In genomic region chr15:85055186-85055585, GRCm38 (mm10) we compare ENCODE assay signal across 25 mouse cellular contexts. TPM values are rescaled to one million over a fixed set of nuclear protein-coding genes. Genes with fewer than 3 reads are reported as not detected.
DNase-seq lines count a peak whose midpoint lies in the region; TF ChIP-seq lines count a peak whose summit lies in the region.
"Had no signal": no experiment of that assay in that cellular context is flagged by ENCODE, and none has a peak within 500 bp of the region (broad histone marks: within the 10 kb centered on the region; RNA-seq: fewer than 3 reads in every experiment).

No protein-coding gene starts in this region.

- no peaks in the 10 kb centered on the region for H3K4me1 ChIP-seq in testis, adult 2 months (ENCODE audit: control insufficient read depth, insufficient read depth, low read length)
- H3K4me1 ChIP-seq: embryonic facial prominence, embryonic 10.5 days; embryonic facial prominence, embryonic 12.5 days; forebrain, embryonic 13.5 days; forebrain, embryonic 15.5 days had no signal

- no peak for TF ChIP-seq CTCF in testis, adult 2 months (IDR thresholded peaks at IDR 0.05; ENCODE audit: control insufficient read depth, insufficient read depth, insufficient replicate concordance, low read depth, low read length)

- peak; percentile 47 for DNase-seq in adrenal gland, adult 2 months
- no peak for DNase-seq in adrenal gland, adult 18-20 months (ENCODE audit: low spot score in 2 of 2)
- DNase-seq in adrenal gland, postnatal 14 days: peak; percentile 37
- no peak for DNase-seq in adrenal gland, adult 8-10 months
- peak; percentile 74 for DNase-seq in heart, adult 11 months
- no peak for DNase-seq in heart, postnatal 4 days
- no peak for DNase-seq in testis, postnatal 14 days (ENCODE audit: low spot score)
- DNase-seq: B cell, adult 2 months; cerebellum, adult 11-12 months; cerebellum, adult 2 months; cerebellum, adult 9-10 months; cerebellum, postnatal 10 days; cerebellum, postnatal 25 days; forebrain, postnatal 0 days had no signal

- H3K36me3 ChIP-seq in testis, adult 2 months (ENCODE audit: control insufficient read depth, insufficient read depth, low read length): no peaks in the 10 kb centered on the region; the same call in none of the 2 replicates

- no peak for TF ChIP-seq POLR2A in testis, adult 2 months (IDR thresholded peaks at IDR 0.05; ENCODE audit: control insufficient read depth, low read depth, low read length)

- no peaks in the 10 kb centered on the region for H3K27me3 ChIP-seq in testis, adult 2 months (ENCODE audit: control insufficient read depth, insufficient read depth, low read length)
- H3K27me3 ChIP-seq: CH12.LX; embryonic facial prominence, embryonic 12.5 days; forebrain, embryonic 13.5 days; forebrain, embryonic 15.5 days; Patski had no signal

- H3K27ac ChIP-seq in testis, adult 2 months (ENCODE audit: control insufficient read depth, insufficient read depth, low read depth, low read length): no peak overlapping the region
- H3K27ac ChIP-seq: embryonic facial prominence, embryonic 10.5 days; embryonic facial prominence, embryonic 12.5 days; forebrain, embryonic 13.5 days; forebrain, embryonic 15.5 days had no signal

- H3K4me3 ChIP-seq in testis, adult 2 months (ENCODE audit: control insufficient read depth, low read depth, low read length): peak overlapping the region; percentile 66
- H3K4me3 ChIP-seq: embryonic facial prominence, embryonic 10.5 days; embryonic facial prominence, embryonic 12.5 days; forebrain, embryonic 13.5 days; forebrain, embryonic 15.5 days had no signal

RNA-seq across cellular contexts. Expression of gene Fam118a, which starts 26.4 kb away (rescaled TPM):
- total RNA-seq in adrenal gland, adult 2 months (2021): 10 to 100 TPM in 1 of 2 experiments, 1 to 10 TPM in 1; 6.0 to 12.4 TPM
- 2.4 and 3.0 TPM in 2 replicates for polyA plus RNA-seq in adrenal gland, adult 2 months (2012; rRNA removed)
- total RNA-seq in adrenal gland, adult 18-20 months (2021): 1 to 10 TPM; 8.2 to 9.8 TPM
- 12.6 and 15.5 TPM in 2 replicates for total RNA-seq in adrenal gland, postnatal 14 days (2021)
- total RNA-seq in adrenal gland, adult 8-10 months (2022): 10 to 100 TPM; 12.6 to 17.2 (median 15.2) TPM
- total RNA-seq in heart, postnatal 4 days (2021): 10 to 100 TPM; 14.6 to 14.9 TPM
- polyA plus RNA-seq in testis, adult 2 months (2012; rRNA removed): 54.2 and 55.9 TPM in 2 replicates

RNA-seq across cellular contexts. Expression of gene Upk3a, which starts 38.2 kb away (rescaled TPM):
- total RNA-seq in adrenal gland, adult 2 months (2021): not detected
- polyA plus RNA-seq in adrenal gland, adult 2 months (2012; rRNA removed): not detected in 2 replicates
- not detected for total RNA-seq in adrenal gland, adult 18-20 months (2021)
- total RNA-seq in adrenal gland, postnatal 14 days (2021): not detected in 2 replicates
- not detected for total RNA-seq in adrenal gland, adult 8-10 months (2022)
- total RNA-seq in heart, postnatal 4 days (2021): not detected
- polyA plus RNA-seq in testis, adult 2 months (2012; rRNA removed): 1.1 and 1.2 TPM in 2 replicates
- total RNA-seq: CH12.LX, G1E had no signal
- polyA plus RNA-seq: activated CD4-positive, CD25-positive, alpha-beta regulatory T cell, adult 4 months; CD4-positive, CD25-positive, alpha-beta regulatory T cell, adult 4 months; embryonic facial prominence, embryonic 10.5 days; forebrain, embryonic 11.5 days; G1E; Patski had no signal

Comparison
In these comparisons a context has a peak if more than half of its experiments do, and no peak if none do; other contexts are left out.
1. DNase-seq: peak in adrenal gland, adult 2 months (single experiment), adrenal gland, postnatal 14 days (single experiment) and heart, adult 11 months (single experiment); none in adrenal gland, adult 18-20 months (0 of 2), adrenal gland, adult 8-10 months (single experiment), heart, postnatal 4 days (single experiment) and testis, postnatal 14 days (single experiment).